Mouse (Mus musculus) cerebellum, adult 2 months (tissue): ENCODE measurements at regions not wholly inside any gene's neighbourhood (a gene's known extent, or its start where the extent isn't known, plus 50 kb on each side); places are given as distances from the start of the nearest gene placed in this dataset.

ENCODE experiments used
- CTCF ChIP-seq: fragments of 200-500 bp; IDR thresholded peaks from 2 replicates; pipeline ENCODE4 v1.5.1; 2011; ENCODE audit warnings: low read depth, mild to moderate bottlenecking, control low read depth, low read length, moderate library complexity, borderline replicate concordance; ENCODE audit not compliant: insufficient read depth
- POLR2A ChIP-seq: fragments of 200-500 bp; IDR thresholded peaks from 2 replicates; pipeline ENCODE4 v1.6.1; 2011; ENCODE audit warnings: low read length, control low read depth, borderline replicate concordance; ENCODE audit not compliant: insufficient read depth

DNA sequence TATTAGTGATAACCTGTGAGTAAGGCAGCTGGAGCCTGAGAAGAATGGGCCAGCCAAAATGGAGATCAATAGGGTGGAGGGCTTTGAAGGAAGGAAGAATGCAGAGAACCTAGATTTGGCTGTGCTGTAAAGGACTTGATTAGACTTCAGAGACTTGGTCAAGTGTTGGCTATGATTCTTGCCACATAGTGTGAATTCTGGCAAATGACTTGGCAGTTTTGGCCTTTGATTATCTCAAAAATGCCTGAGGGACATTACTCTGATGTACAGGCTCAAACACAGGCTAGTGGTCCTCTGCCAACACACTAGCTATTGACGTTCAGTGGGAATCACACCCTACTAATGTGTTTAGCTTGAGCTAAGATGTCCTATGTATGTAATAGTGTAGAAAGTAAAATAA is 237.5 kb downstream of the Osr1 start:
- TF ChIP-seq CTCF (no peak), POLR2A (no peak)
